Mouse (Mus musculus): ENCODE measurements around the gene Slc17a8. TPM values are rescaled to one million over a fixed set of nuclear protein-coding genes. Genes with fewer than 3 reads are reported as not detected.
"Not testable (repeated sequence)": the region's sequence is repeated elsewhere in the genome, so short reads cannot be mapped to it uniquely, and the experiment has no call there.

Slc17a8 gene
- total RNA-seq, 2 experiments from 2014 or later: 0.07 TPM; not detected in 1

- DNase-seq: no peak
Measured at GRCm38 (mm10) chr10:89589877-89590276, 31.2 kb downstream of the Slc17a8 start.

GRCm38 (mm10) chr10:89588708-89589107 is 32.3 kb downstream of the Slc17a8 start:
- no peak for DNase-seq

- no peak for DNase-seq
Measured at GRCm38 (mm10) chr10:89584709-89585108, 36.3 kb downstream of the Slc17a8 start.

- no peak for DNase-seq
Measured at GRCm38 (mm10) chr10:89578801-89579200, 42.3 kb downstream of the Slc17a8 start.

- peak; percentile 8 to 19 for DNase-seq
Measured at GRCm38 (mm10) chr10:89577666-89578065, 43.4 kb downstream of the Slc17a8 start.

- DNase-seq: no peak
Measured at GRCm38 (mm10) chr10:89573421-89573820, 47.6 kb downstream of the Slc17a8 start.

- no peak for DNase-seq
Measured at GRCm38 (mm10) chr10:89572946-89573345, 48.1 kb downstream of the Slc17a8 start.

- DNase-seq: no peak
Measured at GRCm38 (mm10) chr10:89567391-89567790, 53.7 kb downstream of the Slc17a8 start.

- no peak for DNase-seq
Measured at GRCm38 (mm10) chr10:89565301-89566022, 55.6 kb downstream of the Slc17a8 start.

- DNase-seq: no peak
Measured at GRCm38 (mm10) chr10:89562113-89562512, 58.9 kb downstream of the Slc17a8 start.

- DNase-seq: no peak
Measured at GRCm38 (mm10) chr10:89559351-89559750, 61.7 kb downstream of the Slc17a8 start.

GRCm38 (mm10) chr10:89554885-89555284 is 66.2 kb downstream of the Slc17a8 start:
- DNase-seq: not testable (repeated sequence)

- not testable (repeated sequence) for DNase-seq
Measured at GRCm38 (mm10) chr10:89553855-89554254, 67.2 kb downstream of the Slc17a8 start.

- no peak for DNase-seq
Measured at GRCm38 (mm10) chr10:89553015-89553414, 68.0 kb downstream of the Slc17a8 start.

GRCm38 (mm10) chr10:89551657-89552056 is 69.4 kb downstream of the Slc17a8 start:
- DNase-seq: peak in 1 of 2 experiments; percentile 19

- DNase-seq: no peak
Measured at GRCm38 (mm10) chr10:89548028-89548427, 73.0 kb downstream of the Slc17a8 start.

GRCm38 (mm10) chr10:89546989-89547388 is 74.1 kb downstream of the Slc17a8 start:
- no peak for DNase-seq

- no peak for DNase-seq
Measured at GRCm38 (mm10) chr10:89543867-89544266, 77.2 kb downstream of the Slc17a8 start.

GRCm38 (mm10) chr10:89542321-89542720 is 78.7 kb downstream of the Slc17a8 start:
- DNase-seq: no peak

- peak; percentile 90 for DNase-seq
Measured at GRCm38 (mm10) chr10:89532929-89533727, 87.9 kb downstream of the Slc17a8 start, which contains the start of gene Nr1h4. Gene Nr1h4 (minus strand): TSS chr10:89533585.

- no peak for DNase-seq
Measured at GRCm38 (mm10) chr10:89532451-89532850, 88.6 kb downstream of the Slc17a8 start.

GRCm38 (mm10) chr10:89531976-89532375 is 89.1 kb downstream of the Slc17a8 start:
- DNase-seq: peak in 1 of 2 experiments; percentile 16

GRCm38 (mm10) chr10:89531194-89531634 is 89.8 kb downstream of the Slc17a8 start:
- DNase-seq: no peak

Measured in adrenal gland, postnatal 36 days (tissue).